ENCODE assay signal across 17 mouse cellular contexts in genomic region chr3:126690627-126691505, GRCm38 (mm10).
A peak's percentile ranks its signal among the peaks of the same experiment; 100 is the strongest.
DNase-seq lines count a peak whose midpoint lies in the region; ATAC-seq and TF ChIP-seq lines count a peak whose summit lies in the region.
"Had no signal": no experiment of that assay in that cellular context is flagged by ENCODE, and none has a peak within 500 bp of the region (broad histone marks: within the 10 kb centered on the region; RNA-seq: fewer than 3 reads in every experiment).

No protein-coding gene starts in this region.

- ATAC-seq in hematopoietic stem cell, adult 5-6 weeks (replicated peaks in 1 of 2; ENCODE audit: insufficient read depth in 1 of 2, low FRiP score in 2 of 2, low TSS enrichment in 1 of 2, low read depth in 1 of 2, poor library complexity in 2 of 2, severe bottlenecking in 2 of 2), result peak; percentile 85
- ATAC-seq in forebrain, embryonic 15.5 days (replicated peaks), result no peak
- ATAC-seq: midbrain, embryonic 13.5 days had no signal

- H3K79me2 ChIP-seq in CH12.LX (replicated peaks; ENCODE audit: control insufficient read depth, extremely low read depth, insufficient read depth, poor library complexity, severe bottlenecking), result peaks cover 58% of the 10 kb centered on the region

- TF ChIP-seq EP300 in CH12.LX (IDR thresholded peaks at IDR 0.05; ENCODE audit: low read length), result peak; percentile 92

- dilution Hi-C loops in CH12.LX (cut with MboI; ENCODE audit: extremely low pct_ligation_motif_present, extremely low pct_unique_long_range_greater_than_20kb, low sequenced_read_pairs), result no loop called here

- H3K27ac ChIP-seq in spleen, adult 2 months (ENCODE audit: insufficient read depth, low read length), result peak overlapping the region; percentile 66
- peak overlapping the region; percentile 77 for H3K27ac ChIP-seq in CH12.LX (ENCODE audit: insufficient read depth, low read depth)
- H3K27ac ChIP-seq in small intestine, adult 2 months (ENCODE audit: insufficient read depth, low read depth, low read length), result peak overlapping the region; percentile 38
- H3K27ac ChIP-seq in heart, embryonic 10.5 days, result no peak overlapping the region
- H3K27ac ChIP-seq in forebrain, embryonic 15.5 days (replicated peaks), result no peak overlapping the region
- H3K27ac ChIP-seq: hindbrain, embryonic 15.5 days; kidney, postnatal 0 days; liver, embryonic 13.5 days; midbrain, embryonic 13.5 days; neural tube, embryonic 12.5 days had no signal

- peak overlapping the region; percentile 61 for H3K9ac ChIP-seq in CH12.LX (ENCODE audit: insufficient read depth, low read depth)
- H3K9ac ChIP-seq in forebrain, embryonic 15.5 days (replicated peaks), result no peak overlapping the region
- H3K9ac ChIP-seq: hindbrain, embryonic 15.5 days; liver, embryonic 13.5 days; midbrain, embryonic 13.5 days; neural tube, embryonic 12.5 days had no signal

- DNase-seq in spleen, adult 2 months (ENCODE audit: low read depth in 1 of 2, low spot score in 2 of 2), result peak; percentile 41 to 47
- no peak for DNase-seq in spleen, adult 18-20 months
- peak; percentile 92 for DNase-seq in CH12.LX (ENCODE audit: extremely low read depth)
- DNase-seq in heart, embryonic 10.5 days (ENCODE audit: low spot score), result no peak
- DNase-seq: cerebellum, adult 9-10 months; layer of hippocampus, adult 9-11 months; liver, embryonic 13.5 days; lung, postnatal 10 days had no signal

- no peaks in the 10 kb centered on the region for H3K27me3 ChIP-seq in spleen, adult 2 months (ENCODE audit: control insufficient read depth, insufficient read depth, low read length)
- no peaks in the 10 kb centered on the region for H3K27me3 ChIP-seq in CH12.LX (replicated peaks)
- H3K27me3 ChIP-seq in small intestine, adult 2 months (ENCODE audit: control insufficient read depth, insufficient read depth, low read length), result no peaks in the 10 kb centered on the region
- no peaks in the 10 kb centered on the region for H3K27me3 ChIP-seq in heart, embryonic 10.5 days (ENCODE audit: insufficient read depth, poor library complexity, severe bottlenecking)
- H3K27me3 ChIP-seq in forebrain, embryonic 15.5 days, result no peaks in the 10 kb centered on the region
- H3K27me3 ChIP-seq: hindbrain, embryonic 15.5 days; liver, embryonic 13.5 days; midbrain, embryonic 13.5 days; neural tube, embryonic 12.5 days had no signal

- H3K36me3 ChIP-seq in spleen, adult 2 months (ENCODE audit: control insufficient read depth, insufficient read depth, low read length), result no peaks in the 10 kb centered on the region
- no peaks in the 10 kb centered on the region for H3K36me3 ChIP-seq in CH12.LX (replicated peaks in 1 of 2; ENCODE audit: control insufficient read depth in 1 of 2, insufficient read depth in 1 of 2, low read length in 1 of 2)
- no peaks in the 10 kb centered on the region for H3K36me3 ChIP-seq in small intestine, adult 2 months (ENCODE audit: control insufficient read depth, insufficient read depth, low read length)
- H3K36me3 ChIP-seq in heart, embryonic 10.5 days, result no peaks in the 10 kb centered on the region
- no peaks in the 10 kb centered on the region for H3K36me3 ChIP-seq in forebrain, embryonic 15.5 days
- H3K36me3 ChIP-seq: G1E; hindbrain, embryonic 15.5 days; liver, embryonic 13.5 days; midbrain, embryonic 13.5 days; neural tube, embryonic 12.5 days had no signal

- 54% methylated on average over 13 of the region's 13 CpGs for WGBS in spleen, adult 2 months
- 68% methylated on average over 13 of the region's 13 CpGs for WGBS in small intestine, adult 2 months
- WGBS in heart, embryonic 10.5 days, result 90% methylated on average over 13 of the region's 13 CpGs
- WGBS in forebrain, embryonic 15.5 days, result 86% methylated on average over 13 of the region's 13 CpGs

- TF ChIP-seq RAD21 in CH12.LX (IDR thresholded peaks at IDR 0.05; ENCODE audit: low read depth, low read length), result no peak; the same call in 1 of the 2 replicates

- peaks cover 17% of the 10 kb centered on the region for H3K4me1 ChIP-seq in spleen, adult 2 months (ENCODE audit: control insufficient read depth, insufficient read depth, insufficient read length)
- peaks cover 8 to 66% of the 10 kb centered on the region in 2 experiments; a peak in 3 of 4 replicates for H3K4me1 ChIP-seq in CH12.LX (ENCODE audit: control insufficient read depth in 1 of 2, insufficient read depth in 2 of 2)
- peaks cover 20% of the 10 kb centered on the region for H3K4me1 ChIP-seq in small intestine, adult 2 months (ENCODE audit: control insufficient read depth, insufficient read depth, insufficient read length, low read length)
- peaks cover 32% of the 10 kb centered on the region for H3K4me1 ChIP-seq in heart, embryonic 10.5 days
- H3K4me1 ChIP-seq in forebrain, embryonic 15.5 days, result peaks cover 16% of the 10 kb centered on the region

- peak overlapping the region; percentile 98 for H3K4me2 ChIP-seq in CH12.LX (ENCODE audit: insufficient read depth, low read depth, poor library complexity, severe bottlenecking)
- no peak overlapping the region for H3K4me2 ChIP-seq in forebrain, embryonic 15.5 days (replicated peaks)
- H3K4me2 ChIP-seq: hindbrain, embryonic 15.5 days; liver, embryonic 13.5 days; midbrain, embryonic 13.5 days; neural tube, embryonic 12.5 days had no signal

- no peak for TF ChIP-seq CTCF in spleen, adult 2 months (IDR thresholded peaks at IDR 0.05; ENCODE audit: extremely low read depth, insufficient read depth, insufficient read length, insufficient replicate concordance)
- no peak for TF ChIP-seq CTCF in CH12.LX (conservative IDR thresholded peaks at IDR 0.05 in 1 of 2, IDR thresholded peaks at IDR 0.05 in 1 of 2; ENCODE audit: low read depth in 2 of 2, low read length in 2 of 2)
- no peak for TF ChIP-seq CTCF in small intestine, adult 2 months (IDR thresholded peaks at IDR 0.05; ENCODE audit: extremely low read depth, insufficient read length, insufficient replicate concordance, low read depth, low read length)

- no peak overlapping the region for H3K4me3 ChIP-seq in spleen, adult 2 months (ENCODE audit: extremely low read depth, insufficient read depth, insufficient read length)
- peak overlapping the region; percentile 19 to 26 (median 24) for H3K4me3 ChIP-seq in CH12.LX (replicated peaks in 1 of 3; ENCODE audit: low read depth in 2 of 3, low read length in 2 of 3, poor library complexity in 1 of 3)
- H3K4me3 ChIP-seq in small intestine, adult 2 months (ENCODE audit: low read depth, low read length), result no peak overlapping the region
- no peak overlapping the region for H3K4me3 ChIP-seq in heart, embryonic 10.5 days
- H3K4me3 ChIP-seq in forebrain, embryonic 15.5 days, result no peak overlapping the region
- H3K4me3 ChIP-seq: erythroblast, embryonic 14.5 days; hindbrain, embryonic 15.5 days; liver, embryonic 13.5 days; midbrain, embryonic 13.5 days; neural tube, embryonic 12.5 days had no signal

- TF ChIP-seq POLR2A in spleen, adult 2 months (IDR thresholded peaks at IDR 0.05; ENCODE audit: low read depth, low read length), result no peak
- TF ChIP-seq POLR2A in CH12.LX (IDR thresholded peaks at IDR 0.05; ENCODE audit: low read depth, low read length), result peak; percentile 36
- no peak for TF ChIP-seq POLR2A in small intestine, adult 2 months (IDR thresholded peaks at IDR 0.05; ENCODE audit: low read depth, low read length)

- H3K9me3 ChIP-seq in CH12.LX (replicated peaks; ENCODE audit: low read length), result no peaks in the 10 kb centered on the region
- H3K9me3 ChIP-seq in heart, embryonic 10.5 days, result no peaks in the 10 kb centered on the region
- no peaks in the 10 kb centered on the region for H3K9me3 ChIP-seq in forebrain, embryonic 15.5 days
- H3K9me3 ChIP-seq: hindbrain, embryonic 15.5 days; liver, embryonic 13.5 days; midbrain, embryonic 13.5 days; neural tube, embryonic 12.5 days had no signal

- in situ Hi-C loops in CH12.LX (cut with MboI; ENCODE audit: low pct_ligation_motif_present, low pct_unique_long_range_greater_than_20kb, low sequenced_read_pairs), result no loop called here

TF ChIP-seq in CH12.LX, 34 proteins besides CTCF, POLR2A, EP300 and RAD21 (continues in another document):
- TF ChIP-seq ZMIZ1 (IDR thresholded peaks at IDR 0.05; ENCODE audit: low read depth, low read length), result no peak
- TF ChIP-seq GABPA (IDR thresholded peaks at IDR 0.05; ENCODE audit: insufficient replicate concordance, low read depth, low read length), result no peak
- TF ChIP-seq SIN3A (IDR thresholded peaks at IDR 0.05; ENCODE audit: low read length), result peak; percentile 82; the same call in 1 of the 2 replicates
- TF ChIP-seq TBP (conservative IDR thresholded peaks at IDR 0.05; ENCODE audit: low read depth, low read length), result peak; percentile 86
- peak; percentile 84; the same call in 1 of the 2 replicates for TF ChIP-seq MAZ (IDR thresholded peaks at IDR 0.05; ENCODE audit: low read depth, low read length)
- no peak for TF ChIP-seq PAX5 (IDR thresholded peaks at IDR 0.05; ENCODE audit: low read length)
- TF ChIP-seq MAX (IDR thresholded peaks at IDR 0.05; ENCODE audit: low read length), result peak; percentile 55; the same call in 1 of the 2 replicates
- peak; percentile 82 for TF ChIP-seq TCF12 (IDR thresholded peaks at IDR 0.05; ENCODE audit: low read depth, low read length)
- peak; percentile 15; the same call in 1 of the 2 replicates for TF ChIP-seq SMC3 (IDR thresholded peaks at IDR 0.05; ENCODE audit: low read depth, low read length)
- TF ChIP-seq NRF1 (IDR thresholded peaks at IDR 0.05; ENCODE audit: low read depth, low read length), result no peak
- TF ChIP-seq ETS1 (conservative IDR thresholded peaks at IDR 0.05; ENCODE audit: low read depth, low read length), result peak; percentile 83
- no peak; the same call in 1 of the 2 replicates for TF ChIP-seq JUND (conservative IDR thresholded peaks at IDR 0.05; ENCODE audit: low read depth, low read length)
- no peak for TF ChIP-seq ZKSCAN1 (IDR thresholded peaks at IDR 0.05; ENCODE audit: borderline replicate concordance, low read depth, low read length)
- TF ChIP-seq BHLHE40 (IDR thresholded peaks at IDR 0.05; ENCODE audit: low read depth, low read length), result peak; percentile 68
- TF ChIP-seq USF1 (IDR thresholded peaks at IDR 0.05; ENCODE audit: low read depth, low read length), result no peak
- TF ChIP-seq CHD2 (IDR thresholded peaks at IDR 0.05; ENCODE audit: low read length), result peak; percentile 7; the same call in 1 of the 2 replicates
- peak; percentile 73 for TF ChIP-seq MEF2A (IDR thresholded peaks at IDR 0.05; ENCODE audit: borderline replicate concordance, low read depth, low read length)
- no peak for TF ChIP-seq USF2 (conservative IDR thresholded peaks at IDR 0.05; ENCODE audit: low read depth, low read length)
- TF ChIP-seq JUN (IDR thresholded peaks at IDR 0.05; ENCODE audit: insufficient read depth, low read depth, low read length), result 0 out of 2 replicates have a peak, but pooled peaks have one; percentile 16
- no peak; the same call in 1 of the 2 replicates for TF ChIP-seq MAFK (IDR thresholded peaks at IDR 0.05; ENCODE audit: insufficient replicate concordance, low read length)
- no peak for TF ChIP-seq POLR2AphosphoS2 (IDR thresholded peaks at IDR 0.05; ENCODE audit: low read depth, low read length)
- TF ChIP-seq RCOR1 (conservative IDR thresholded peaks at IDR 0.05; ENCODE audit: low read depth, low read length), result peak; percentile 43; the same call in 1 of the 2 replicates

Comparison
In these comparisons a context has a peak if more than half of its experiments do, and no peak if none do; other contexts are left out.
1. DNase-seq: peak in spleen, adult 2 months (2 of 2) and CH12.LX (single experiment); none in spleen, adult 18-20 months (0 of 2) and heart, embryonic 10.5 days (single experiment).
2. H3K27ac ChIP-seq: peak in spleen, adult 2 months (single experiment), CH12.LX (single experiment) and small intestine, adult 2 months (single experiment); none in heart, embryonic 10.5 days (single experiment) and forebrain, embryonic 15.5 days (single experiment).
3. H3K4me3 ChIP-seq: peak in CH12.LX (3 of 3); none in spleen, adult 2 months (single experiment), small intestine, adult 2 months (single experiment), heart, embryonic 10.5 days (single experiment) and forebrain, embryonic 15.5 days (single experiment).